Mouse (Mus musculus): ENCODE measurements around the gene Serinc2.

DNA sequence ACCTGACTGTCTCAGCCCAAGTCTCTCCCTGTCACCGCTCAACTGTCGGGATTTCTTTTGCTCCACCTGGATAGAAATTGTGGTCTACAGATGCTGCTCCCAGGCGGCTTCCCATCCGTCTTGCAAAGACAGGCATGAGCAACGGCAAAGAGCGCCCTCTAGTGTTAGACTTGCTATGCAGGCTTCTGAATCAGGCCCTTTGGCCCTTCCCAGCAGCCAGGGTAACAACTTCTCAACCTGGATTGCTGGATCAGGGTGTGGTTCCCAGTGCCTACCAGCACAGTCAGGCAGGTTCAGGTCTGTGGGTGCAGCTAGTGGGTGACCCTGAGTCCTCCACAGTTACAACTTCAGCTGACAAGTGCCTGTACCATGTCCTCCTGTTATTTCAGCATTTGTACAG is 32.9 kb downstream of the Serinc2 start:
- TF ChIP-seq NANOG (IDR thresholded peaks at IDR 0.05; ENCODE audit: borderline replicate concordance, low read length) (no peak), CTCF (conservative IDR thresholded peaks at IDR 0.05; ENCODE audit: low read length) (peak; percentile 96), POU5F1 (IDR thresholded peaks at IDR 0.05; ENCODE audit: borderline replicate concordance, low read length) (no peak)
